Mouse (Mus musculus) cerebellum, adult 18-20 months (tissue): ENCODE data around the gene Ebf1.
"Not testable (repeated sequence)": the region's sequence is repeated elsewhere in the genome, so short reads cannot be mapped to it uniquely, and the experiment has no call there.

Experiments
- DNase-seq, 2 experiments: peaks; one replicate each; pipeline ENCODE4 v3.0.0; 2021

Ebf1 gene

GRCm38 (mm10) chr11:44616788-44617712 is at the start of gene Ebf1:
Ebf1 (plus strand) TSS chr11:44617317.
- DNase-seq, result peak; percentile 92 to 95

- DNase-seq, result not testable (repeated sequence)
Measured at GRCm38 (mm10) chr11:44570336-44570735, 46.8 kb upstream of the Ebf1 start.

- DNase-seq, result no peak
Measured at GRCm38 (mm10) chr11:44572781-44573180, 44.3 kb upstream of the Ebf1 start.

GRCm38 (mm10) chr11:44573396-44573795 is 43.7 kb upstream of the Ebf1 start:
- DNase-seq, result no peak

GRCm38 (mm10) chr11:44574391-44574790 is 42.7 kb upstream of the Ebf1 start:
- DNase-seq, result no peak

GRCm38 (mm10) chr11:44574820-44575219 is 42.3 kb upstream of the Ebf1 start:
- DNase-seq, result no peak

GRCm38 (mm10) chr11:44577911-44578310 is 39.2 kb upstream of the Ebf1 start:
- no peak for DNase-seq

GRCm38 (mm10) chr11:44581277-44581683 is 35.8 kb upstream of the Ebf1 start:
- DNase-seq, result peak; percentile 60

- DNase-seq, result peak; percentile 69 to 81
Measured at GRCm38 (mm10) chr11:44586047-44586696, 30.9 kb upstream of the Ebf1 start.

GRCm38 (mm10) chr11:44593016-44593415 is 24.1 kb upstream of the Ebf1 start:
- no peak for DNase-seq

- no peak for DNase-seq
Measured at GRCm38 (mm10) chr11:44594768-44595167, 22.3 kb upstream of the Ebf1 start.

GRCm38 (mm10) chr11:44606881-44607280 is 10.2 kb upstream of the Ebf1 start:
- no peak for DNase-seq

- no peak for DNase-seq
Measured at GRCm38 (mm10) chr11:44608646-44609045, 8.5 kb upstream of the Ebf1 start.

GRCm38 (mm10) chr11:44610971-44611781 is 5.9 kb upstream of the Ebf1 start:
- DNase-seq, result peak; percentile 92 to 94

- no peak for DNase-seq
Measured at GRCm38 (mm10) chr11:44612156-44612555, 5.0 kb upstream of the Ebf1 start.

GRCm38 (mm10) chr11:44612681-44613410 is 4.3 kb upstream of the Ebf1 start:
- peak in 1 of 2 experiments; percentile 33 for DNase-seq

GRCm38 (mm10) chr11:44613411-44614180 is 3.5 kb upstream of the Ebf1 start:
- DNase-seq, result no peak

- no peak for DNase-seq
Measured at GRCm38 (mm10) chr11:44616078-44616787, 884 bp upstream of the Ebf1 start.

GRCm38 (mm10) chr11:44617734-44618586 is 843 bp downstream of the Ebf1 start:
- DNase-seq, result peak; percentile 63 to 79
